Mouse (Mus musculus) lung, embryonic 14.5 days (tissue): ENCODE data around the gene Ccl8. TPM values are rescaled to one million over a fixed set of nuclear protein-coding genes. Genes with fewer than 3 reads are reported as not detected.

Experiments used
- ATAC-seq: fragments of 200-750 bp; cut with Nextera tagmentation; 2 replicates; pipeline ENCODE4 v1.8.0; 2017; ENCODE audit warnings: mild to moderate bottlenecking, moderate TSS enrichment, moderate library complexity; ENCODE audit not compliant: insufficient read depth
- DNase-seq: peaks from one replicate; pipeline ENCODE4 v3.0.0-alpha.2; 2015
- H3K27ac ChIP-seq: fragments of 300-500 bp; sonication (generic); 2 replicates; pipeline ENCODE4 v1.5.1; 2014; ENCODE audit warnings: low read depth, mild to moderate bottlenecking, moderate library complexity
- H3K27me3 ChIP-seq: fragments of 300-500 bp; sonication (generic); 2 replicates; pipeline ENCODE4 v1.6.1; 2014; ENCODE audit warnings: low read length, control low read depth; ENCODE audit not compliant: insufficient read depth
- H3K36me3 ChIP-seq: fragments of 300-500 bp; sonication (generic); 2 replicates; pipeline ENCODE4 v1.6.1; 2014; ENCODE audit warnings: control low read depth; ENCODE audit not compliant: insufficient read depth
- H3K4me1 ChIP-seq: fragments of 300-500 bp; sonication (generic); 2 replicates; pipeline ENCODE4 v1.6.1; 2014; ENCODE audit warnings: antibody characterized with exemption, control low read depth; ENCODE audit not compliant: insufficient read depth
- H3K4me2 ChIP-seq: fragments of 300-500 bp; sonication (generic); 2 replicates; pipeline ENCODE4 v1.6.1; 2014; ENCODE audit warnings: mild to moderate bottlenecking
- H3K4me3 ChIP-seq: fragments of 300-500 bp; sonication (generic); 2 replicates; pipeline ENCODE4 v1.5.1; 2014; ENCODE audit warnings: low read depth, low read length
- H3K9ac ChIP-seq: fragments of 300-500 bp; sonication (generic); 2 replicates; pipeline ENCODE4 v1.6.1; 2014
- H3K9me3 ChIP-seq: fragments of 300-500 bp; sonication (generic); 2 replicates; pipeline ENCODE4 v1.6.1; 2016; ENCODE audit warnings: low read depth, low read length, control low read depth
- CTCF ChIP-seq: IDR thresholded peaks from 2 replicates; pipeline ENCODE4 v1.5.1; 2016; ENCODE audit warnings: antibody characterized with exemption, low read depth
- WGBS: fragments of 180-500 bp; shearing (Covaris S2); extraction: QIAGEN DNeasy Blood & Tissue Kit; methylation state at CpG from one replicate; pipeline ENCODE4 v1.1.7; 2014; 5-methylcytosine and 5-hydroxymethylcytosine counted together
- polyA plus RNA-seq: library from polyadenylated mRNA; unstranded; fragments of >200 nt; fragmentation: Nextera tagmentation; extraction: Ambion mirVana; gene quantifications from 2 replicates; pipeline ENCODE4 v1.2.1, GENCODE M21; 2014

The Ccl8 gene
- polyA plus RNA-seq, 1 experiment from 2014 or later, result not detected

DNA sequence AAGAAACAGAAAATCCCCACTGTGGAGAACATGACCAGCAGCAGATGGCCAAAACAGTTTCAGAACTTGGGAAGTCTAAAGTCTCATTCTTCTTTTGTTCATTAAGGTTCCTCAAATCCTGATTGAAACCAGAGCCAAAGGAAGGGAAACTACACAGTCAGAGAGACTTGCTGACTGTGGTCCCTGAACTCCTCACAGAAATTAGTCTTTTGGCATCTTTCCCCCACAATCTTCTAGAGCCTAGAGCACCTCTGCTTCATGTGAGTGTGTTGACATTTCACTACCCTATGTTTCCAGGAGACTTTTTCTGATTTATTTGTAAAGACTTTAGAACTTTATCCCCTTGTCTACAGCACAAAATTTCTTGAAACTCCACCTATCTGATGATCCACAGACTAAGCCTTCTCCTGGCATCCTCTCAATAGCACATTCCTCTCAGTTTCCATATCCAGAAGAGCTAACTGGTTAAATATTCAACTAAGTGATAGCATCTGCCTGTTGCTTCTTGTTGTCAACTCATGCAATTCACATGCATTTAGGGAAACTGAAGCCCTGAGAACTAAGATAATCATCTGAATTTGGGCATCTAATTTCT lies 36.8 kb upstream of the Ccl8 start:
- DNase-seq (no peak), ATAC-seq (no peak)
- no peaks in the 10 kb centered on the region for H3K27me3 ChIP-seq
- no peak overlapping the region for H3K4me3 ChIP-seq
- no peak overlapping the region for H3K9ac ChIP-seq
- no peak overlapping the region for H3K27ac ChIP-seq
- H3K4me2 ChIP-seq, result no peak overlapping the region
- no peaks in the 10 kb centered on the region for H3K4me1 ChIP-seq
- no peaks in the 10 kb centered on the region for H3K9me3 ChIP-seq
- H3K36me3 ChIP-seq, result no peaks in the 10 kb centered on the region
- no peak for TF ChIP-seq CTCF

DNA sequence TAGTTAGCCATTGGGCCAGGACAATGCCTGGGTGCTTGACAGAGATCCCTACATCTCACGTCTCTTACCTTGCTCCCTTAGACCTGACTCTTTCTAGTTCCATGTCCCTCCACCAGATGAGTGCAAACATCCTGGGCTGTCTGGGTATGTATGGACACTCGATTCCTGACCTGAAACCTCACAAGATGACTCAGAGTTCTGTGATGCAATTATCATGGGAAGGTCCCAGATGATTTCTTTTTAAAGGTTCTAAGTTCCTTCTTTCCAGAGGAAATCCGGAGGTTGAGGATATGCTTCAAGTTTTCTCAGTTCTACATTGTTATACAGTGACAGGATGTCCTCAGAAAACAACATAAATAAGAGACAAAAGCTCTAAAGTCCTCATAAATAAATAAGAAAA lies 34.1 kb upstream of the Ccl8 start:
- DNase-seq, result no peak
- no peak for ATAC-seq
- no peaks in the 10 kb centered on the region for H3K4me1 ChIP-seq

DNA sequence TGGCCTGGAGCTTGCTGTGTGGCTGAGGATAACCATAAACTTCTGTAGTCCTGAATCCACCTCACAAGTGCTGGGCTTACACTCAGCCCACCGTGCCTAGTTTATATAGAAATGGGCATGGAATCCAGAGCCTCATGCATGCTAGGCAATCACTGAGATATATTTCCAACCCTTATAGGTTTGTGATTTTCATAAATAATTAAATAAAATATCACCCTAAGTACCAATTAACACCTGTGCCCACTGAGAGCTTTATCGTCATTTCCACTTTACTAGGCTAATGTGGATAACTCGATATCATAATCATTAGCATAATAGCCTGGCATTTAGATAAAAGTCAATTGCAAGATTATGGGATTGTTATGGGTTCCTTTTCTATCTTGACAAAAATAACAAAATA lies 30.6 kb upstream of the Ccl8 start:
- H3K9ac ChIP-seq, result no peak overlapping the region
- H3K27ac ChIP-seq, result no peak overlapping the region
- no peak for TF ChIP-seq CTCF
- H3K27me3 ChIP-seq, result no peaks in the 10 kb centered on the region
- ATAC-seq (no peak), DNase-seq (no peak)
- no peaks in the 10 kb centered on the region for H3K4me1 ChIP-seq
- no peaks in the 10 kb centered on the region for H3K9me3 ChIP-seq
- 92% methylated on average over 3 of the region's 3 CpGs for WGBS
- H3K36me3 ChIP-seq, result no peaks in the 10 kb centered on the region
- H3K4me3 ChIP-seq, result no peak overlapping the region
- no peak overlapping the region for H3K4me2 ChIP-seq

More for the DNA sequence above, 34.1 kb upstream of the Ccl8 start:
- TF ChIP-seq CTCF, result no peak
- Histone ChIP-seq H3K4me3 (no peak overlapping the region), H3K9ac (no peak overlapping the region), H3K9me3 (no peaks in the 10 kb centered on the region), H3K36me3 (no peaks in the 10 kb centered on the region), H3K4me2 (no peak overlapping the region), H3K27ac (no peak overlapping the region), H3K27me3 (no peaks in the 10 kb centered on the region)
- 66% methylated on average over 3 of the region's 3 CpGs for WGBS

DNA sequence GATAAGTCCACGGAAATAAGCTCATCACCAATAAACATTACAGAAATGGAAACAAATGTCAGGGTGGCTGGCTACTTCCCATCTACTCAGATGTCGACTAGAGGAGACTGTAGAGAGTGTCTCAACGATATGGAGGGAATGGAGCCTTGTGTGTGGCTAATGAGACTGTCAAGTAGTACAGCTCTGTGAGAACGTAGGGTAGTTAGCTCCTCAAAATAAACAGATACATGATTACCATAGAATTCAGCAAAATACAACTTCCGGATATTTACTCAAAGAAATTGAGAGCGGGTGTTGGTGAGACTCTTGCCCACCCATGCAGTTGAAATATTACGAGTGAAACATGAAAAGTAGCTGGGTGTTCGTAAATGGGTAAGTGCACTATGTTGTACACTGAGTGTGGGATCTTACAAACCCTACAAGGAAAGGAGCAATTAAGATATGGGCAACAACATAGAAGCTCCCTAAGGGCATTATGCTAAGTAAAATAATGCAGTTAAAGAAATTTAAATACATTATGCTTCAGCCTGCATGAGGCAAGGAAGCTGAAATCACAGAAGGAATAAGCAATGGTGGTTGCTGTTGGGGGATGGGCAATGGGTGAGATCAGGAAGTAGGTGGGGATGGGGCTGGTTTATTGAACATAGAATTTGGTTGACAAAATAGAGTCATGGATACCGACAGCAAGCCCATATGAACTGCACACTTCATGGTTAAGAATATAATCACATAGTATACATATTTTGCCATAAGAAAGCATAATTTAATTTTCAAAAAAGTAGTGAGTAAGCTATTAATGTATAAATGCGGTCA lies 15.3 kb upstream of the Ccl8 start:
- no peak overlapping the region for H3K4me2 ChIP-seq
- H3K36me3 ChIP-seq, result no peaks in the 10 kb centered on the region
- ATAC-seq (peak; percentile 98), DNase-seq (peak; percentile 85)
- H3K27ac ChIP-seq, result peak overlapping the region; percentile 70; the same call in 1 of the 2 replicates
- H3K9me3 ChIP-seq, result no peaks in the 10 kb centered on the region
- H3K27me3 ChIP-seq, result no peaks in the 10 kb centered on the region
- WGBS, result 41% methylated on average over 10 of the region's 10 CpGs
- no peak overlapping the region for H3K4me3 ChIP-seq
- 0 out of 2 replicates have a peak, but pooled peaks cover 3% of the 10 kb centered on the region for H3K4me1 ChIP-seq
- no peak for TF ChIP-seq CTCF
- no peak overlapping the region for H3K9ac ChIP-seq

DNA sequence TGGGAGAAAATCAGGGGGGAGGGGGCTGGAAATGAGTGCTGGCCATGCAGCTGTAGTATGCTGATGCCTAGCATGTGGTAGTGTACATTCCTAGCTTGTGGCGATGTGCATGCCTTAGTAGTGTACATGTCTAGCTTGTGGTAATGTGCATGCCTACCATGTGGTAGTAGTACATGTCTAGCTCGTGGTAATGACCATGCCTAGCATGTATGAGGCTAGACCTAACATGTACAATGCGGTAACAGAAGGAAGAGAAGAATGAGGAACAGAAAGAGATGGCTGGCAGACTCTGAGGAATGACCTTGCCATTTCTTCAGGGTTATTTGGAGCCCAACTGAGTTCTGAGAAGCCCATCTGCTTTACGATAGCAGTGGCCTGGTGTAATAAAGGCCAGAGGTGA lies 13.9 kb upstream of the Ccl8 start:
- Histone ChIP-seq H3K27me3 (no peaks in the 10 kb centered on the region), H3K9ac (no peak overlapping the region), H3K27ac (peak overlapping the region; percentile 18; the same call in 1 of the 2 replicates), H3K9me3 (no peaks in the 10 kb centered on the region), H3K4me3 (no peak overlapping the region), H3K4me2 (no peak overlapping the region), H3K4me1 (0 out of 2 replicates have a peak, but pooled peaks cover 3% of the 10 kb centered on the region), H3K36me3 (no peaks in the 10 kb centered on the region)
- 80% methylated on average over 4 of the region's 4 CpGs for WGBS
- DNase-seq, result no peak
- no peak for ATAC-seq
- no peak for TF ChIP-seq CTCF

DNA sequence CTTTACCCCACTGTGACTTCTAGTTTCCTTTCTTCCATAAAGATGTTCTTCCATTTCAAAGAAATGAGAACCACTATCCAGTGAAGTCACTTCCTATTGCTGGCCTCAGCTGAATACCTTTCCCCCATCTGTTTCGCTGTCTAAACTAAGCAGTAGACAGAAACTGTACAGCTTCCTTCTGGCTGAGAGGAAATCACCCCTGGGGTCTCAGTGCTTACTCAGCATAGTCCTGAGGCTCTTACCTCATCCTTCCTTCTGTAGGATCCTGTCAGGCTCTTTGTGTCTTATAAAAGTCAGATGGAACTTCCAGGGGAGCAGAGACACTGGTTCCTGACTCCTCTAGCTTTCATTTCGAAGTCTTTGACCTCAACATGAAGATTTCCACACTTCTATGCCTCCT lies 13.5 kb upstream of the Ccl8 start, which contains the start of gene Ccl12:
Ccl12 (plus strand) TSS at position 317 of the 400 bp plus-strand sequence.
- Histone ChIP-seq H3K4me2 (no peak within 1 kb of the TSS), H3K27ac (peak within 1 kb of the TSS; percentile 70; the same call in 1 of the 2 replicates), H3K36me3 (no peaks in the 10 kb centered on the region), H3K27me3 (no peaks in the 10 kb centered on the region), H3K9me3 (no peaks in the 10 kb centered on the region), H3K9ac (no peak within 1 kb of the TSS), H3K4me1 (0 out of 2 replicates have a peak, but pooled peaks cover 3% of the 10 kb centered on the region), H3K4me3 (no peak within 1 kb of the TSS)
- TF ChIP-seq CTCF, result no peak
- DNase-seq, result peak; percentile 12
- ATAC-seq, result no peak
- 54% methylated on average over 2 of the region's 2 CpGs for WGBS

DNA sequence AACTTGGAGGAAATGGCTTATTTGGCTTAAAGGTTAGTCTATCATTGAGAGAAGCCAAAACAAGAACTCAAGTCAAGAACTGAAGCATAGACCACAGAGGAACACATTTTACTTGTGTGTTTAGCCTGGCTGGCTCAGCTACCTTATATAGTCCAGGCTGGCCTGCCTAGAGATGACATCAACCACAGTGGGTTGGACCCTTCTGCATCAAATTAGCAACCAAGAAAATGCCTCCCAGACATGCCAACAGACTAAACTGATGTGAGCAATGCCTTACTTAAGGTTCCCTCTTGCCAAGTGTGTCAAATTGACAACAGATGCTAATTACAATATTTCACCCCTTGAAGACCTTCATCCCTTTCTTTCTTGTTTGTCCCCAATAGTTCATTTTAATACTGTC lies 5.4 kb upstream of the Ccl8 start:
- no peak for TF ChIP-seq CTCF
- Histone ChIP-seq H3K36me3 (no peaks in the 10 kb centered on the region), H3K4me2 (no peak overlapping the region), H3K4me1 (no peaks in the 10 kb centered on the region), H3K9me3 (no peaks in the 10 kb centered on the region), H3K4me3 (no peak overlapping the region), H3K27me3 (no peaks in the 10 kb centered on the region), H3K27ac (no peak overlapping the region), H3K9ac (no peak overlapping the region)
- ATAC-seq (no peak), DNase-seq (no peak)
